Mouse (Mus musculus) megakaryocyte, embryonic 14.5 days (primary cell): ENCODE measurements around the gene Tut7. TPM values are rescaled to one million over a fixed set of nuclear protein-coding genes. Genes with fewer than 3 reads are reported as not detected.
A peak's percentile ranks its signal among the peaks of the same experiment; 100 is the strongest.

Source experiments
- H3K27me3 ChIP-seq: replicated peaks from 2 replicates; pipeline ENCODE3; 2012; ENCODE audit warnings: inconsistent platforms
- H3K36me3 ChIP-seq: replicated peaks from 2 replicates; pipeline ENCODE3; 2012; ENCODE audit warnings: low read length, inconsistent platforms, mixed read lengths
- H3K4me1 ChIP-seq: 2 replicates; pipeline ENCODE4 v1.6.1; 2012; ENCODE audit warnings: inconsistent platforms
- H3K4me3 ChIP-seq: replicated peaks from 2 replicates; pipeline ENCODE3; 2012; ENCODE audit warnings: moderate library complexity, mild to moderate bottlenecking, inconsistent platforms
- H3K9me3 ChIP-seq: 2 replicates; pipeline ENCODE4 v1.6.1; 2012; ENCODE audit warnings: inconsistent platforms
- FLI1 ChIP-seq: IDR thresholded peaks from 2 replicates; pipeline ENCODE4 v1.6.1; 2012; ENCODE audit warnings: low read length, inconsistent platforms, mixed read lengths
- GATA1 ChIP-seq: IDR thresholded peaks from 3 replicates; pipeline ENCODE4 v1.6.1; 2012; ENCODE audit warnings: mixed read lengths, low read length, inconsistent platforms, borderline replicate concordance
- polyA plus RNA-seq: library from polyadenylated mRNA; stranded (reverse); fragments of >175 nt; gene quantifications from 2 replicates; pipeline ENCODE4 v1.2.3, GENCODE M21; 2012; ENCODE audit warnings: low replicate concordance; ENCODE audit not compliant: insufficient read depth

Tut7 gene
- polyA plus RNA-seq, 1 experiment, result 11.4 TPM

GRCm38 (mm10) chr13:59834786-59835452 is 12.0 kb upstream of the Tut7 start:
- no peaks in the 10 kb centered on the region for H3K27me3 ChIP-seq
- peaks cover 55% of the 10 kb centered on the region for H3K4me1 ChIP-seq
- no peaks in the 10 kb centered on the region for H3K9me3 ChIP-seq
- no peaks in the 10 kb centered on the region for H3K36me3 ChIP-seq
- TF ChIP-seq GATA1 (no peak), FLI1 (no peak)
- H3K4me3 ChIP-seq, result peak overlapping the region; percentile 89

- TF ChIP-seq GATA1 (no peak), FLI1 (no peak)
- no peaks in the 10 kb centered on the region for H3K27me3 ChIP-seq
- H3K36me3 ChIP-seq, result no peaks in the 10 kb centered on the region
These were observed 9.9 kb upstream of the Tut7 start for GRCm38 (mm10) chr13:59832871-59833270.

GRCm38 (mm10) chr13:59832454-59832853 is 9.5 kb upstream of the Tut7 start:
- TF ChIP-seq FLI1, result no peak
- TF ChIP-seq GATA1, result no peak
- H3K36me3 ChIP-seq, result no peaks in the 10 kb centered on the region
- H3K4me3 ChIP-seq, result no peak overlapping the region
- no peaks in the 10 kb centered on the region for H3K27me3 ChIP-seq
- no peaks in the 10 kb centered on the region for H3K9me3 ChIP-seq
- peaks cover 50% of the 10 kb centered on the region for H3K4me1 ChIP-seq

More at GRCm38 (mm10) chr13:59832871-59833270, 9.9 kb upstream of the Tut7 start:
- H3K9me3 ChIP-seq, result no peaks in the 10 kb centered on the region
- peaks cover 49% of the 10 kb centered on the region for H3K4me1 ChIP-seq
- no peak overlapping the region for H3K4me3 ChIP-seq

GRCm38 (mm10) chr13:59825966-59826365 is 3.0 kb upstream of the Tut7 start:
- H3K27me3 ChIP-seq, result no peaks in the 10 kb centered on the region
- no peaks in the 10 kb centered on the region for H3K9me3 ChIP-seq
- no peak overlapping the region for H3K4me3 ChIP-seq
- peaks cover 50% of the 10 kb centered on the region for H3K4me1 ChIP-seq
- no peak for TF ChIP-seq GATA1
- no peak for TF ChIP-seq FLI1
- peaks cover 7% of the 10 kb centered on the region for H3K36me3 ChIP-seq

- peaks cover 77% of the 10 kb centered on the region for H3K4me1 ChIP-seq
These were observed 2.1 kb downstream of the Tut7 start for GRCm38 (mm10) chr13:59820836-59821235.

GRCm38 (mm10) chr13:59820114-59820513 is 2.8 kb downstream of the Tut7 start:
- Histone ChIP-seq H3K36me3 (peaks cover 64% of the 10 kb centered on the region), H3K4me3 (peak overlapping the region; percentile 95), H3K9me3 (no peaks in the 10 kb centered on the region), H3K27me3 (no peaks in the 10 kb centered on the region), H3K4me1 (peaks cover 79% of the 10 kb centered on the region)
- TF ChIP-seq GATA1, result no peak
- TF ChIP-seq FLI1, result no peak

More at GRCm38 (mm10) chr13:59820836-59821235, 2.1 kb downstream of the Tut7 start:
- TF ChIP-seq GATA1 (no peak), FLI1 (no peak)
- Histone ChIP-seq H3K27me3 (no peaks in the 10 kb centered on the region), H3K4me3 (peak overlapping the region; percentile 95), H3K9me3 (no peaks in the 10 kb centered on the region), H3K36me3 (peaks cover 57% of the 10 kb centered on the region)

GRCm38 (mm10) chr13:59817352-59817751 is 5.6 kb downstream of the Tut7 start:
- Histone ChIP-seq H3K9me3 (no peaks in the 10 kb centered on the region), H3K27me3 (no peaks in the 10 kb centered on the region), H3K36me3 (peaks cover 89% of the 10 kb centered on the region), H3K4me3 (peak overlapping the region; percentile 16), H3K4me1 (peaks cover 83% of the 10 kb centered on the region)
- TF ChIP-seq GATA1 (no peak), FLI1 (no peak)

GRCm38 (mm10) chr13:59814109-59814591 is 8.8 kb downstream of the Tut7 start:
- Histone ChIP-seq H3K9me3 (no peaks in the 10 kb centered on the region), H3K36me3 (peaks cover 97% of the 10 kb centered on the region), H3K27me3 (no peaks in the 10 kb centered on the region), H3K4me1 (peaks cover 59% of the 10 kb centered on the region), H3K4me3 (no peak overlapping the region)
- TF ChIP-seq GATA1, result no peak
- no peak for TF ChIP-seq FLI1

GRCm38 (mm10) chr13:59811581-59811980 is 11.4 kb downstream of the Tut7 start:
- TF ChIP-seq FLI1 (no peak), GATA1 (no peak)
- Histone ChIP-seq H3K4me3 (no peak overlapping the region), H3K4me1 (peaks cover 34% of the 10 kb centered on the region), H3K9me3 (no peaks in the 10 kb centered on the region), H3K27me3 (no peaks in the 10 kb centered on the region), H3K36me3 (peaks cover 98% of the 10 kb centered on the region)

- Histone ChIP-seq H3K36me3 (peaks cover 100% of the 10 kb centered on the region), H3K4me1 (peaks cover 3% of the 10 kb centered on the region), H3K27me3 (no peaks in the 10 kb centered on the region), H3K4me3 (no peak overlapping the region), H3K9me3 (no peaks in the 10 kb centered on the region)
- TF ChIP-seq FLI1 (no peak), GATA1 (no peak)
These were observed 21.9 kb downstream of the Tut7 start for GRCm38 (mm10) chr13:59801000-59801399.

- Histone ChIP-seq H3K4me3 (no peak overlapping the region), H3K36me3 (peaks cover 100% of the 10 kb centered on the region), H3K4me1 (peaks cover 3% of the 10 kb centered on the region), H3K27me3 (no peaks in the 10 kb centered on the region), H3K9me3 (no peaks in the 10 kb centered on the region)
- no peak for TF ChIP-seq FLI1
- TF ChIP-seq GATA1, result no peak
These were observed 22.9 kb downstream of the Tut7 start for GRCm38 (mm10) chr13:59800077-59800476.
